Mouse (Mus musculus) MEL (cell line): ENCODE measurements around the gene Krtap5-2. TPM values are rescaled to one million over a fixed set of nuclear protein-coding genes. Genes with fewer than 3 reads are reported as not detected.

ENCODE experiments used
- DNase-seq: peaks from one replicate; pipeline ENCODE4 v3.0.0; 2011; ENCODE audit warnings: low read depth, low spot score
- H3K27ac ChIP-seq: 2 replicates; pipeline ENCODE4 v1.5.1; 2012; ENCODE audit warnings: low read depth, mild to moderate bottlenecking, control low read depth, low read length, moderate library complexity; ENCODE audit not compliant: control insufficient read depth
- H3K27me3 ChIP-seq, 2 experiments: fragments of 150-350 bp in 1 of 2; sonication (generic) in 1 of 2; 2 replicates each; pipeline ENCODE4 v1.6.1; 2012; ENCODE audit warnings: low read length in 2 of 2, mild to moderate bottlenecking in 2 of 2, improper control_type of control experiment in 1 of 2, moderate library complexity in 1 of 2; ENCODE audit not compliant: insufficient read depth in 2 of 2, control insufficient read depth in 1 of 2
- H3K36me3 ChIP-seq, 2 experiments: 2 replicates each; pipeline ENCODE4 v1.6.1; 2012 to 2014; ENCODE audit warnings: low read length in 2 of 2, improper control_type of control experiment in 1 of 2, inconsistent platforms in 1 of 2, mild to moderate bottlenecking in 1 of 2; ENCODE audit not compliant: insufficient read depth in 2 of 2, control insufficient read depth in 1 of 2
- H3K4me1 ChIP-seq, 2 experiments: fragments of 150-350 bp in 1 of 2; sonication (generic) in 1 of 2; 2 replicates each; pipeline ENCODE4 v1.6.1; 2012; ENCODE audit warnings: low read length in 2 of 2, improper control_type of control experiment in 1 of 2, mild to moderate bottlenecking in 1 of 2; ENCODE audit not compliant: insufficient read depth in 2 of 2, control insufficient read depth in 1 of 2
- H3K4me3 ChIP-seq, 2 experiments: fragments of 150-350 bp in 1 of 2; sonication (generic) in 1 of 2; 2 replicates each; pipeline ENCODE4 v1.5.1; 2012; ENCODE audit warnings: low read depth in 2 of 2, low read length in 2 of 2, mild to moderate bottlenecking in 2 of 2, moderate library complexity in 2 of 2, control low read depth in 1 of 2, improper control_type of control experiment in 1 of 2; ENCODE audit not compliant: control insufficient read depth in 1 of 2, insufficient read depth in 1 of 2
- H3K79me2 ChIP-seq: 2 replicates; pipeline ENCODE4 v1.6.1; 2012; ENCODE audit warnings: mild to moderate bottlenecking, low read length, moderate library complexity; ENCODE audit not compliant: control insufficient read depth, poor library complexity, insufficient read depth
- H3K9ac ChIP-seq: 2 replicates; pipeline ENCODE4 v1.6.1; 2012; ENCODE audit warnings: low read depth, mild to moderate bottlenecking, control low read depth, low read length, moderate library complexity; ENCODE audit not compliant: control insufficient read depth, poor library complexity, severe bottlenecking
- H3K9me3 ChIP-seq: fragments of 150-350 bp; sonication (generic); replicated peaks from 2 replicates; pipeline ENCODE4 v1.6.1; 2012; ENCODE audit warnings: mild to moderate bottlenecking, low read length, improper control_type of control experiment, moderate library complexity; ENCODE audit not compliant: insufficient read depth
- BHLHE40 ChIP-seq: IDR thresholded peaks from 2 replicates; pipeline ENCODE4 v1.6.1; 2012; ENCODE audit warnings: low read depth, mild to moderate bottlenecking, inconsistent platforms, low read length, improper control_type of control experiment, borderline replicate concordance
- CHD1 ChIP-seq: IDR thresholded peaks from 2 replicates; pipeline ENCODE4 v1.6.1; 2012; ENCODE audit warnings: low read depth, mild to moderate bottlenecking, inconsistent platforms, low read length, improper control_type of control experiment
- CTCF ChIP-seq, 3 experiments: IDR thresholded peaks in 2 of 3; conservative IDR thresholded peaks in 1 of 3; 2 replicates each; pipeline ENCODE4 v1.5.1; 2011 to 2012; ENCODE audit warnings: low read length in 3 of 3, low read depth in 2 of 3, mild to moderate bottlenecking in 2 of 3, improper control_type of control experiment in 1 of 3, inconsistent platforms in 1 of 3, mixed read lengths in 1 of 3, moderate library complexity in 1 of 3; ENCODE audit not compliant: control insufficient read depth in 1 of 3, insufficient read depth in 1 of 3, poor library complexity in 1 of 3, severe bottlenecking in 1 of 3
- E2F4 ChIP-seq: IDR thresholded peaks from 2 replicates; pipeline ENCODE4 v1.6.1; 2011; ENCODE audit warnings: low read depth, low read length, improper control_type of control experiment, borderline replicate concordance
- ELF1 ChIP-seq: IDR thresholded peaks from 2 replicates; pipeline ENCODE4 v1.6.1; 2014; ENCODE audit warnings: low read depth, mild to moderate bottlenecking, inconsistent platforms, low read length, improper control_type of control experiment, moderate library complexity
- EP300 ChIP-seq, 2 experiments: IDR thresholded peaks; 2 replicates each; pipeline ENCODE4 v1.6.1; 2011; ENCODE audit warnings: improper control_type of control experiment in 2 of 2, low read length in 2 of 2, low read depth in 1 of 2, mild to moderate bottlenecking in 1 of 2
- ETS1 ChIP-seq: IDR thresholded peaks from 2 replicates; pipeline ENCODE4 v1.6.1; 2012; ENCODE audit warnings: low read depth, mild to moderate bottlenecking, inconsistent platforms, low read length, improper control_type of control experiment, moderate library complexity
- GABPA ChIP-seq: IDR thresholded peaks from 2 replicates; pipeline ENCODE4 v1.6.1; 2012; ENCODE audit warnings: low read depth, mild to moderate bottlenecking, inconsistent platforms, low read length, improper control_type of control experiment, moderate library complexity
- GATA1 ChIP-seq: IDR thresholded peaks from 2 replicates; pipeline ENCODE4 v1.6.1; 2011; ENCODE audit warnings: low read depth, low read length, improper control_type of control experiment
- KAT2A ChIP-seq: conservative IDR thresholded peaks from 2 replicates; pipeline ENCODE4 v1.6.1; 2012; ENCODE audit warnings: low read depth, low read length, improper control_type of control experiment, inconsistent platforms
- MAFK ChIP-seq: IDR thresholded peaks from 2 replicates; pipeline ENCODE4 v1.6.1; 2011; ENCODE audit warnings: low read depth, mild to moderate bottlenecking, low read length, improper control_type of control experiment, borderline replicate concordance
- MAZ ChIP-seq: IDR thresholded peaks from 2 replicates; pipeline ENCODE4 v1.6.1; 2012; ENCODE audit warnings: low read depth, mild to moderate bottlenecking, inconsistent platforms, low read length, improper control_type of control experiment
- MEF2A ChIP-seq: IDR thresholded peaks from 2 replicates; pipeline ENCODE4 v1.6.1; 2014; ENCODE audit warnings: low read depth, mild to moderate bottlenecking, inconsistent platforms, low read length, improper control_type of control experiment; ENCODE audit not compliant: poor library complexity, insufficient replicate concordance, severe bottlenecking; ENCODE audit errors: extremely low read depth
- MXI1 ChIP-seq: IDR thresholded peaks from 2 replicates; pipeline ENCODE4 v1.6.1; 2011; ENCODE audit warnings: mild to moderate bottlenecking, low read depth, low read length, improper control_type of control experiment
- MYC ChIP-seq: IDR thresholded peaks from 2 replicates; pipeline ENCODE4 v1.6.1; 2011; ENCODE audit warnings: low read depth, mild to moderate bottlenecking, low read length, improper control_type of control experiment, moderate library complexity
- NELFE ChIP-seq: IDR thresholded peaks from 2 replicates; pipeline ENCODE4 v1.6.1; 2011; ENCODE audit warnings: low read depth, low read length, improper control_type of control experiment
- POLR2A ChIP-seq, 2 experiments: IDR thresholded peaks; 2 replicates each; pipeline ENCODE4 v1.6.1; 2011 to 2012; ENCODE audit warnings: low read length in 2 of 2, mild to moderate bottlenecking in 2 of 2, control low read depth in 1 of 2, improper control_type of control experiment in 1 of 2, low read depth in 1 of 2, moderate library complexity in 1 of 2; ENCODE audit not compliant: control insufficient read depth in 1 of 2, insufficient read depth in 1 of 2, poor library complexity in 1 of 2
- POLR2AphosphoS2 ChIP-seq: IDR thresholded peaks from 2 replicates; pipeline ENCODE4 v1.6.1; 2011; ENCODE audit warnings: low read length, improper control_type of control experiment
- POLR2AphosphoS5 ChIP-seq: IDR thresholded peaks from 2 replicates; pipeline ENCODE4 v1.6.1; 2012; ENCODE audit warnings: low read depth, borderline replicate concordance, mild to moderate bottlenecking, inconsistent platforms, low read length, moderate library complexity, mixed read lengths
- RCOR1 ChIP-seq: IDR thresholded peaks from 2 replicates; pipeline ENCODE4 v1.6.1; 2012; ENCODE audit warnings: low read depth, mild to moderate bottlenecking, inconsistent platforms, low read length, improper control_type of control experiment
- SMC3 ChIP-seq: IDR thresholded peaks from 2 replicates; pipeline ENCODE4 v1.6.1; 2011; ENCODE audit warnings: low read depth, low read length, improper control_type of control experiment
- TAL1 ChIP-seq: IDR thresholded peaks from 2 replicates; pipeline ENCODE4 v1.6.1; 2012; ENCODE audit warnings: mild to moderate bottlenecking, inconsistent platforms, low read length, moderate library complexity, mixed read lengths
- TBP ChIP-seq: IDR thresholded peaks from 2 replicates; pipeline ENCODE4 v1.8.0; 2011; ENCODE audit warnings: low read depth, low read length, improper control_type of control experiment
- USF1 ChIP-seq: IDR thresholded peaks from 2 replicates; pipeline ENCODE4 v1.6.1; 2014; ENCODE audit warnings: low read depth, mild to moderate bottlenecking, inconsistent platforms, low read length, improper control_type of control experiment, moderate library complexity
- USF2 ChIP-seq, 2 experiments: IDR thresholded peaks; 2 replicates each; pipeline ENCODE4 v1.6.1; 2011 to 2012; ENCODE audit warnings: improper control_type of control experiment in 2 of 2, low read length in 2 of 2, borderline replicate concordance in 1 of 2, inconsistent platforms in 1 of 2, low read depth in 1 of 2, mild to moderate bottlenecking in 1 of 2; ENCODE audit not compliant: insufficient read depth in 1 of 2
- ZC3H11A ChIP-seq: IDR thresholded peaks from 2 replicates; pipeline ENCODE4 v1.6.1; 2012; ENCODE audit warnings: low read depth, mild to moderate bottlenecking, inconsistent platforms, low read length, improper control_type of control experiment
- ZMIZ1 ChIP-seq: IDR thresholded peaks from 2 replicates; pipeline ENCODE4 v1.6.1; 2012; ENCODE audit warnings: low read depth, mild to moderate bottlenecking, inconsistent platforms, low read length, improper control_type of control experiment, moderate library complexity
- polyA plus RNA-seq, 2 experiments: library from polyadenylated mRNA; stranded (reverse) in 1 of 2; unstranded in 1 of 2; fragments of >175 nt in 1 of 2; fragments of >200 nt in 1 of 2; gene quantifications; 2 replicates each; pipeline versions ENCODE4 v1.2.1 to v1.2.4; 2012; ENCODE audit warnings: low replicate concordance in 2 of 2, low read depth in 1 of 2; ENCODE audit not compliant: insufficient read length in 2 of 2, insufficient read depth in 1 of 2, missing spikeins in 1 of 2
- total RNA-seq: library from RNA; depleted of rRNA; stranded (reverse); fragments of 300-350 nt; gene quantifications from 2 replicates; pipeline ENCODE4 v1.2.3, GENCODE M21; 2012

Gene Krtap5-2
- total and polyA plus RNA-seq, 3 experiments = not detected

- no peaks in the 10 kb centered on the region for H3K36me3 ChIP-seq
- peaks cover 3 to 7% of the 10 kb centered on the region in 2 experiments for H3K27me3 ChIP-seq
- H3K9me3 ChIP-seq = no peaks in the 10 kb centered on the region
- H3K4me3 ChIP-seq = no peak within 1 kb of the TSS
- no peaks in the 10 kb centered on the region for H3K4me1 ChIP-seq
- no peak within 1 kb of the TSS for H3K9ac ChIP-seq
- TF ChIP-seq NELFE (no peak), SMC3 (no peak), POLR2AphosphoS5 (no peak), ZMIZ1 (no peak), MXI1 (no peak), MAZ (no peak), MEF2A (no peak), USF1 (no peak), CTCF (IDR thresholded peaks at IDR 0.05 in 2 of 3, conservative IDR thresholded peaks at IDR 0.05 in 1 of 3; ENCODE audit: control insufficient read depth in 1 of 3, insufficient read depth in 1 of 3, low read depth in 2 of 3, low read length in 3 of 3, poor library complexity in 1 of 3, severe bottlenecking in 1 of 3) (no peak), MYC (no peak), USF2 (IDR thresholded peaks at IDR 0.05; ENCODE audit: borderline replicate concordance in 1 of 2, insufficient read depth in 1 of 2, low read depth in 1 of 2, low read length in 2 of 2) (no peak), ZC3H11A (no peak), TBP (no peak), KAT2A (no peak), TAL1 (no peak), POLR2A (IDR thresholded peaks at IDR 0.05; ENCODE audit: control insufficient read depth in 1 of 2, insufficient read depth in 1 of 2, low read depth in 1 of 2, low read length in 2 of 2, poor library complexity in 1 of 2) (no peak), BHLHE40 (no peak), CHD1 (no peak)
- H3K27ac ChIP-seq = no peak within 1 kb of the TSS
- H3K79me2 ChIP-seq = no peaks in the 10 kb centered on the region
- no peak for DNase-seq
Measured at GRCm38 (mm10) chr7:142190289-142190688, 14.5 kb upstream of the Krtap5-2 start, which contains the start of gene Gm10153. Gene Gm10153, minus strand, starts transcription at chr7:142190389.

GRCm38 (mm10) chr7:142188156-142188555 is 12.4 kb upstream of the Krtap5-2 start:
- no peak overlapping the region for H3K27ac ChIP-seq
- H3K9ac ChIP-seq = no peak overlapping the region
- H3K79me2 ChIP-seq = no peaks in the 10 kb centered on the region
- TF ChIP-seq GABPA (no peak), NELFE (no peak), GATA1 (no peak), MAFK (no peak), EP300 (IDR thresholded peaks at IDR 0.05; ENCODE audit: low read depth in 1 of 2, low read length in 2 of 2) (no peak), E2F4 (no peak), USF2 (IDR thresholded peaks at IDR 0.05; ENCODE audit: borderline replicate concordance in 1 of 2, insufficient read depth in 1 of 2, low read depth in 1 of 2, low read length in 2 of 2) (no peak), ELF1 (no peak), CTCF (IDR thresholded peaks at IDR 0.05 in 2 of 3, conservative IDR thresholded peaks at IDR 0.05 in 1 of 3; ENCODE audit: control insufficient read depth in 1 of 3, insufficient read depth in 1 of 3, low read depth in 2 of 3, low read length in 3 of 3, poor library complexity in 1 of 3, severe bottlenecking in 1 of 3) (no peak), RCOR1 (no peak), TAL1 (no peak), TBP (no peak), POLR2AphosphoS2 (no peak), CHD1 (no peak), ETS1 (no peak)
- TF ChIP-seq, all 39 proteins: peak for 0
- H3K4me1 ChIP-seq = no peaks in the 10 kb centered on the region
- H3K4me3 ChIP-seq = no peak overlapping the region
- H3K36me3 ChIP-seq = no peaks in the 10 kb centered on the region
- no peaks in the 10 kb centered on the region for H3K9me3 ChIP-seq
- DNase-seq = no peak
- H3K27me3 ChIP-seq = peaks cover 0 to 7% of the 10 kb centered on the region in 2 experiments; a peak in 2 of 4 replicates
